Mouse (Mus musculus) heart, postnatal 0 days (tissue): ENCODE results near the gene Gm37240.

Source experiments
- CTCF ChIP-seq: IDR thresholded peaks from 2 replicates; pipeline ENCODE4 v1.5.1; 2016; ENCODE audit warnings: antibody characterized with exemption, control low read depth, low read depth
- EP300 ChIP-seq: IDR thresholded peaks from 2 replicates; pipeline ENCODE4 v1.6.1; 2016; ENCODE audit warnings: antibody characterized with exemption, low read depth

GRCm38 (mm10) chr3:84972881-84973280, 914.4 kb downstream of the Gm37240 start:
- TF ChIP-seq CTCF (no peak), EP300 (no peak)
